Mouse (Mus musculus): ENCODE measurements around the gene Scp2.

DNA sequence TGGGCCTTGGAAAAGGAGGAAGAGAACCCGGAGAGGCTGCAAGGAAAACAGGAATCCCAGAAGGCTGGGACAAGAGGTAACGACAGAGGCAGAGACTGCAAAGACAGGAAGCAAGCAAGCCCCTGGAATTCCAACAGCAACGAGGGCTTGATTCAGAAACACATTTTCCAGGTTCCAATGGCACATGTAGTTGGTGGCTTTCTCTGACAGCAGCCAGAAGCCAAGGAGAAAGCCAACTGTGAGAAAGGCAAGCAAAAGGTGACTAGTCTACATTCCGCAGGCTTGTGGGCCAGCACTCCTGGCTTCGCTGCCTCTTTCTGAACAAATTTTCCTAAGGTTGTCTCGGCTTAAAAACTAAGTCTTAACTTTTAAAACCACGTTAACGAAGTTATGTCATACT, 74.1 kb downstream of the Scp2 start:
- TF ChIP-seq CTCF (IDR thresholded peaks at IDR 0.05; ENCODE audit: low read depth, low read length), result no peak
- TF ChIP-seq POLR2A (IDR thresholded peaks at IDR 0.05; ENCODE audit: extremely low read depth, insufficient read depth, low read length), result no peak
